Mouse (Mus musculus): ENCODE measurements around the gene Slc11a1.

- TF ChIP-seq POLR2A (IDR thresholded peaks at IDR 0.05; ENCODE audit: borderline replicate concordance, control insufficient read depth, low read depth, low read length) (peak; percentile 40; the same call in 1 of the 2 replicates), CTCF (IDR thresholded peaks at IDR 0.05; ENCODE audit: control insufficient read depth, insufficient read depth, low read length) (peak; percentile 32; the same call in 1 of the 2 replicates)
These were observed 16.1 kb downstream of the Slc11a1 start, which contains the start of gene Ctdsp1 for GRCm38 (mm10) chr1:74390924-74391748.

Measured in bone marrow, adult 2 months (tissue).